7 mouse cellular contexts compared by ENCODE assay signal in genomic region chr4:155891011-155891471, GRCm38 (mm10). TPM values are rescaled to one million over a fixed set of nuclear protein-coding genes. Genes with fewer than 3 reads are reported as not detected.
DNase-seq lines count a peak whose midpoint lies in the region; ATAC-seq lines count a peak whose summit lies in the region.

No protein-coding gene starts in this region.

- peak overlapping the region; percentile 90 for H3K4me3 ChIP-seq in neural tube, embryonic 11.5 days (ENCODE audit: low read depth, low read length)
- peak overlapping the region; percentile 90 for H3K4me3 ChIP-seq in forebrain, embryonic 11.5 days (ENCODE audit: low read depth, low read length)
- peak overlapping the region; percentile 92 for H3K4me3 ChIP-seq in kidney, embryonic 15.5 days (replicated peaks)
- H3K4me3 ChIP-seq in midbrain, embryonic 15.5 days, result peak overlapping the region; percentile 98

- H3K9me3 ChIP-seq in neural tube, embryonic 11.5 days (ENCODE audit: control insufficient read depth, low read length), result no peaks in the 10 kb centered on the region
- H3K9me3 ChIP-seq in forebrain, embryonic 11.5 days (ENCODE audit: control insufficient read depth, low read length), result no peaks in the 10 kb centered on the region
- no peaks in the 10 kb centered on the region for H3K9me3 ChIP-seq in kidney, embryonic 15.5 days (replicated peaks)
- no peaks in the 10 kb centered on the region for H3K9me3 ChIP-seq in midbrain, embryonic 15.5 days

- peaks cover 13% of the 10 kb centered on the region for H3K36me3 ChIP-seq in neural tube, embryonic 11.5 days (ENCODE audit: control insufficient read depth, insufficient read depth, low read length)
- H3K36me3 ChIP-seq in forebrain, embryonic 11.5 days (ENCODE audit: control insufficient read depth, insufficient read depth, low read length), result peaks cover 4% of the 10 kb centered on the region
- peaks cover 42% of the 10 kb centered on the region for H3K36me3 ChIP-seq in kidney, embryonic 15.5 days
- peaks cover 29% of the 10 kb centered on the region for H3K36me3 ChIP-seq in midbrain, embryonic 15.5 days (replicated peaks)

- ATAC-seq in neural tube, embryonic 11.5 days (ENCODE audit: insufficient read depth, low FRiP score, low TSS enrichment), result no peak
- no peak for ATAC-seq in forebrain, embryonic 11.5 days (replicated peaks; ENCODE audit: low FRiP score)
- no peak for ATAC-seq in kidney, embryonic 15.5 days (replicated peaks; ENCODE audit: low FRiP score)
- ATAC-seq in midbrain, embryonic 15.5 days (replicated peaks), result no peak; the same call in 1 of the 2 replicates

- H3K27me3 ChIP-seq in neural tube, embryonic 11.5 days (ENCODE audit: control insufficient read depth, insufficient read depth, low read length), result no peaks in the 10 kb centered on the region
- no peaks in the 10 kb centered on the region for H3K27me3 ChIP-seq in forebrain, embryonic 11.5 days (ENCODE audit: control insufficient read depth, insufficient read depth, low read length)
- no peaks in the 10 kb centered on the region for H3K27me3 ChIP-seq in kidney, embryonic 15.5 days
- no peaks in the 10 kb centered on the region for H3K27me3 ChIP-seq in midbrain, embryonic 15.5 days (replicated peaks)

- DNase-seq in neural tube, embryonic 11.5 days (ENCODE audit: low spot score), result no peak
- DNase-seq in neural tube, embryonic 10.5 days (ENCODE audit: extremely low spot score, low spot score), result no peak
- DNase-seq in forebrain, embryonic 11.5 days (ENCODE audit: low spot score), result no peak
- no peak for DNase-seq in ovary, postnatal 10 days (ENCODE audit: low spot score)
- DNase-seq in layer of hippocampus, adult 9-11 months, result no peak

- peaks cover 27% of the 10 kb centered on the region for H3K4me1 ChIP-seq in neural tube, embryonic 11.5 days (ENCODE audit: control insufficient read depth, insufficient read depth, low read length)
- H3K4me1 ChIP-seq in forebrain, embryonic 11.5 days (replicated peaks; ENCODE audit: control insufficient read depth, insufficient read depth, low read length), result peaks cover 17% of the 10 kb centered on the region; the same call in 1 of the 2 replicates
- peaks cover 39% of the 10 kb centered on the region for H3K4me1 ChIP-seq in kidney, embryonic 15.5 days
- H3K4me1 ChIP-seq in midbrain, embryonic 15.5 days, result peaks cover 43% of the 10 kb centered on the region

- H3K4me2 ChIP-seq in neural tube, embryonic 11.5 days (ENCODE audit: low read depth), result peak overlapping the region; percentile 98
- peak overlapping the region; percentile 98 for H3K4me2 ChIP-seq in forebrain, embryonic 11.5 days (ENCODE audit: low read depth, low read length, severe bottlenecking)
- H3K4me2 ChIP-seq in kidney, embryonic 15.5 days, result peak overlapping the region; percentile 98
- peak overlapping the region; percentile 97 for H3K4me2 ChIP-seq in midbrain, embryonic 15.5 days

- WGBS in neural tube, embryonic 11.5 days, result under 1% methylated on average over 34 of the region's 34 CpGs
- WGBS in forebrain, embryonic 11.5 days, result 0% methylated on average over 34 of the region's 34 CpGs
- WGBS in kidney, embryonic 15.5 days, result under 1% methylated on average over 34 of the region's 34 CpGs
- under 1% methylated on average over 34 of the region's 34 CpGs for WGBS in midbrain, embryonic 15.5 days

- H3K27ac ChIP-seq in neural tube, embryonic 11.5 days (ENCODE audit: low read depth, low read length), result no peak overlapping the region; the same call in 1 of the 2 replicates
- no peak overlapping the region for H3K27ac ChIP-seq in forebrain, embryonic 11.5 days (ENCODE audit: low read depth, low read length)
- peak overlapping the region; percentile 99; the same call in 1 of the 2 replicates for H3K27ac ChIP-seq in kidney, embryonic 15.5 days
- peak overlapping the region; percentile 100 for H3K27ac ChIP-seq in midbrain, embryonic 15.5 days

- peak overlapping the region; percentile 88 for H3K9ac ChIP-seq in neural tube, embryonic 11.5 days (ENCODE audit: low read length)
- H3K9ac ChIP-seq in forebrain, embryonic 11.5 days (ENCODE audit: low read length), result peak overlapping the region; percentile 88
- H3K9ac ChIP-seq in kidney, embryonic 15.5 days, result peak overlapping the region; percentile 92
- peak overlapping the region; percentile 72 for H3K9ac ChIP-seq in midbrain, embryonic 15.5 days

RNA-seq across cellular contexts. Expression of gene Pusl1, which starts 0.5 kb away (rescaled TPM):
- polyA plus RNA-seq in neural tube, embryonic 11.5 days (2014; fragmentation: Nextera tagmentation; extraction: Ambion mirVana), result 37.5 and 42.2 TPM in 2 replicates
- 53.4 and 53.7 TPM in 2 replicates for polyA plus RNA-seq in forebrain, embryonic 11.5 days (2014; fragmentation: Nextera tagmentation; extraction: Ambion mirVana)
- polyA plus RNA-seq in kidney, embryonic 15.5 days (2015; fragmentation: Nextera tagmentation; extraction: Ambion mirVana), result 47.7 and 52.1 TPM in 2 replicates
- polyA plus RNA-seq in midbrain, embryonic 15.5 days (2015; fragmentation: Nextera tagmentation; extraction: Ambion mirVana), result 60.1 and 66.6 TPM in 2 replicates

RNA-seq across cellular contexts. Expression of gene Acap3, which starts 0.6 kb away (rescaled TPM):
- 44.3 and 45.4 TPM in 2 replicates for polyA plus RNA-seq in neural tube, embryonic 11.5 days (2014; fragmentation: Nextera tagmentation; extraction: Ambion mirVana)
- 34.6 and 34.8 TPM in 2 replicates for polyA plus RNA-seq in forebrain, embryonic 11.5 days (2014; fragmentation: Nextera tagmentation; extraction: Ambion mirVana)
- polyA plus RNA-seq in kidney, embryonic 15.5 days (2015; fragmentation: Nextera tagmentation; extraction: Ambion mirVana), result 17.3 and 18.7 TPM in 2 replicates
- polyA plus RNA-seq in midbrain, embryonic 15.5 days (2015; fragmentation: Nextera tagmentation; extraction: Ambion mirVana), result 88.3 and 89.8 TPM in 2 replicates

RNA-seq across cellular contexts. Expression of gene Ints11, which starts 21.7 kb away (rescaled TPM):
- polyA plus RNA-seq in neural tube, embryonic 11.5 days (2014; fragmentation: Nextera tagmentation; extraction: Ambion mirVana), result 89.7 and 95.0 TPM in 2 replicates
- 108 and 117 TPM in 2 replicates for polyA plus RNA-seq in forebrain, embryonic 11.5 days (2014; fragmentation: Nextera tagmentation; extraction: Ambion mirVana)
- 72.5 and 78.0 TPM in 2 replicates for polyA plus RNA-seq in kidney, embryonic 15.5 days (2015; fragmentation: Nextera tagmentation; extraction: Ambion mirVana)
- polyA plus RNA-seq in midbrain, embryonic 15.5 days (2015; fragmentation: Nextera tagmentation; extraction: Ambion mirVana), result 80.6 and 83.6 TPM in 2 replicates

RNA-seq across cellular contexts. Expression of gene Cptp, which starts 21.8 kb away (rescaled TPM):
- 23.4 and 28.3 TPM in 2 replicates for polyA plus RNA-seq in neural tube, embryonic 11.5 days (2014; fragmentation: Nextera tagmentation; extraction: Ambion mirVana)
- polyA plus RNA-seq in forebrain, embryonic 11.5 days (2014; fragmentation: Nextera tagmentation; extraction: Ambion mirVana), result 22.3 and 27.0 TPM in 2 replicates
- polyA plus RNA-seq in kidney, embryonic 15.5 days (2015; fragmentation: Nextera tagmentation; extraction: Ambion mirVana), result 13.0 and 15.2 TPM in 2 replicates
- 28.1 and 29.1 TPM in 2 replicates for polyA plus RNA-seq in midbrain, embryonic 15.5 days (2015; fragmentation: Nextera tagmentation; extraction: Ambion mirVana)

RNA-seq across cellular contexts. Expression of gene Tas1r3, which starts 27.9 kb away (rescaled TPM):
- 0.45 and 0.48 TPM in 2 replicates for polyA plus RNA-seq in neural tube, embryonic 11.5 days (2014; fragmentation: Nextera tagmentation; extraction: Ambion mirVana)
- polyA plus RNA-seq in forebrain, embryonic 11.5 days (2014; fragmentation: Nextera tagmentation; extraction: Ambion mirVana), result 0.45 and 0.60 TPM in 2 replicates
- polyA plus RNA-seq in kidney, embryonic 15.5 days (2015; fragmentation: Nextera tagmentation; extraction: Ambion mirVana), result 0.18 and 0.19 TPM in 2 replicates
- 0.61 and 0.72 TPM in 2 replicates for polyA plus RNA-seq in midbrain, embryonic 15.5 days (2015; fragmentation: Nextera tagmentation; extraction: Ambion mirVana)

Comparison
In these comparisons a context has a peak if more than half of its experiments do, and no peak if none do; other contexts are left out.
1. H3K27ac ChIP-seq: peak in kidney, embryonic 15.5 days (single experiment) and midbrain, embryonic 15.5 days (single experiment); none in neural tube, embryonic 11.5 days (single experiment) and forebrain, embryonic 11.5 days (single experiment).
2. Peak in every context shown above with its lines, with median percentiles within 50 percentile points of each other: H3K4me2 ChIP-seq, H3K4me3 ChIP-seq and H3K9ac ChIP-seq.